25 mouse cellular contexts compared by ENCODE assay signal in the genomic region with DNA sequence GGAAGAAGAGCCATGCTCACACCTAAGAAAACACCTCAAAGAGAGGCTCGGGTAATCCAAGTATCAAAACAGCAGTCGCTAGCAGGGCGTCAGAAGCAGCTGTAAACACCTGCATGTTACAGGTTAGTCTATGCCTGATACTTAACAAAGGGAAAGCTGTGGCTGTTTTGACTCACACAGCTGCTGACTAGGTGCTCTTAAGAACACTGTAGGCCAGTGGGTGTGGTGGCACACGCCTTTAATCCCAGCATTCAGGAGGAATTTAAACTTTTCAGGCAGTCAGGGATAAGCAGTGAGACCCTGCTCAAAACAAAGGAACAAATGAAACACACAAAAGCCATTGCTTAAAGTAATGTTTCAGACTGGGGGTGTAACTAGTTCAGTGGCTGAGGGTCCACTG. TPM values are rescaled to one million over a fixed set of nuclear protein-coding genes. Genes with fewer than 3 reads are reported as not detected.
A peak's percentile ranks its signal among the peaks of the same experiment; 100 is the strongest.
DNase-seq lines count a peak whose midpoint lies in the region; ATAC-seq and TF ChIP-seq lines count a peak whose summit lies in the region.
"Had no signal": no experiment of that assay in that cellular context is flagged by ENCODE, and none has a peak within 500 bp of the region (broad histone marks: within the 10 kb centered on the region; RNA-seq: fewer than 3 reads in every experiment).

No protein-coding gene starts in this region.

- H3K4me2 ChIP-seq in kidney, embryonic 14.5 days (replicated peaks; ENCODE audit: low read depth, low read length): no peak overlapping the region
- H3K4me2 ChIP-seq in midbrain, embryonic 15.5 days: no peak overlapping the region
- H3K4me2 ChIP-seq: embryonic facial prominence, embryonic 13.5 days; forebrain, embryonic 13.5 days; forebrain, embryonic 15.5 days had no signal

- ATAC-seq in kidney, embryonic 14.5 days (ENCODE audit: low FRiP score, low TSS enrichment): no peak
- ATAC-seq in midbrain, embryonic 15.5 days (replicated peaks): no peak
- ATAC-seq: forebrain, embryonic 13.5 days; forebrain, embryonic 15.5 days; forebrain, postnatal 0 days had no signal

- H3K9ac ChIP-seq in kidney, embryonic 14.5 days (ENCODE audit: low read depth, low read length): 0 out of 2 replicates have a peak overlapping the region, but pooled peaks have one; percentile 18
- H3K9ac ChIP-seq in ES-E14 (ENCODE audit: insufficient read depth, low read depth, low read length, poor library complexity, severe bottlenecking): no peak overlapping the region
- no peak overlapping the region for H3K9ac ChIP-seq in midbrain, embryonic 15.5 days
- H3K9ac ChIP-seq: embryonic facial prominence, embryonic 13.5 days; forebrain, embryonic 13.5 days; forebrain, embryonic 15.5 days; forebrain, postnatal 0 days had no signal

- WGBS in kidney, embryonic 14.5 days: 34% methylated on average over 4 of the region's 4 CpGs
- 36% methylated on average over 4 of the region's 4 CpGs for WGBS in midbrain, embryonic 15.5 days

- in situ Hi-C loops in ES-E14 (cut with MboI; ENCODE audit: low sequenced_read_pairs in 2 of 2, unreplicated experiment in 2 of 2): no loop called here

- no peak overlapping the region for H3K4me3 ChIP-seq in kidney, embryonic 14.5 days (ENCODE audit: low read length)
- H3K4me3 ChIP-seq in ES-E14 (ENCODE audit: insufficient read depth in 1 of 2, low read depth in 1 of 2, low read length in 2 of 2, poor library complexity in 1 of 2, severe bottlenecking in 1 of 2): no peak overlapping the region
- H3K4me3 ChIP-seq in midbrain, embryonic 15.5 days: no peak overlapping the region
- H3K4me3 ChIP-seq: embryonic facial prominence, embryonic 13.5 days; forebrain, embryonic 13.5 days; forebrain, embryonic 15.5 days had no signal

- no peak for DNase-seq in kidney, postnatal 10 days
- DNase-seq in ES-CJ7 (ENCODE audit: low read depth, low spot score) (peak; percentile 73), ES-E14 (ENCODE audit: low read depth, low spot score) (peak; percentile 36), ZHBTc4 (ENCODE audit: low read depth, low spot score) (peak; percentile 79)
- no peak for DNase-seq in cerebellum, postnatal 36 days
- no peak for DNase-seq in right cerebral cortex, adult 2 months (ENCODE audit: low spot score in 2 of 2)
- DNase-seq: adrenal gland, adult 2 months; adrenal gland, postnatal 10 days; adrenal gland, postnatal 25 days; cerebellum, adult 11 months; cerebellum, adult 18-20 months; cerebellum, adult 8-10 months; cerebellum, adult 9-11 months; cerebellum, postnatal 14 days; forebrain, postnatal 0 days had no signal

- H3K4me1 ChIP-seq in kidney, embryonic 14.5 days (ENCODE audit: control insufficient read depth, insufficient read depth, low read length): peaks cover 14% of the 10 kb centered on the region
- H3K4me1 ChIP-seq in ES-E14 (ENCODE audit: control insufficient read depth in 2 of 2, insufficient read depth in 2 of 2, low read length in 2 of 2, poor library complexity in 1 of 2): peaks cover 0 to 9% of the 10 kb centered on the region in 2 experiments; a peak in 2 of 4 replicates
- no peaks in the 10 kb centered on the region for H3K4me1 ChIP-seq in midbrain, embryonic 15.5 days
- H3K4me1 ChIP-seq: forebrain, embryonic 13.5 days; forebrain, embryonic 15.5 days had no signal

- no peaks in the 10 kb centered on the region for H3K36me3 ChIP-seq in kidney, embryonic 14.5 days (ENCODE audit: control insufficient read depth, insufficient read depth, low read length)
- 0 out of 2 replicates have a peak, but pooled peaks cover 2% of the 10 kb centered on the region for H3K36me3 ChIP-seq in ES-E14 (ENCODE audit: control insufficient read depth, insufficient read depth, low read length, poor library complexity, severe bottlenecking)
- H3K36me3 ChIP-seq in midbrain, embryonic 15.5 days (replicated peaks): no peaks in the 10 kb centered on the region
- H3K36me3 ChIP-seq: embryonic facial prominence, embryonic 13.5 days; forebrain, embryonic 15.5 days had no signal

- no peaks in the 10 kb centered on the region for H3K27me3 ChIP-seq in kidney, embryonic 14.5 days (ENCODE audit: control insufficient read depth, insufficient read depth, low read length)
- no peaks in the 10 kb centered on the region for H3K27me3 ChIP-seq in midbrain, embryonic 15.5 days (replicated peaks)
- H3K27me3 ChIP-seq: embryonic facial prominence, embryonic 13.5 days; forebrain, embryonic 13.5 days; forebrain, embryonic 15.5 days had no signal

- H3K9me3 ChIP-seq in kidney, embryonic 14.5 days (ENCODE audit: control insufficient read depth, low read length): no peaks in the 10 kb centered on the region
- H3K9me3 ChIP-seq in ES-E14 (ENCODE audit: control insufficient read depth, insufficient read depth, low read depth, low read length): no peaks in the 10 kb centered on the region
- no peaks in the 10 kb centered on the region for H3K9me3 ChIP-seq in midbrain, embryonic 15.5 days
- H3K9me3 ChIP-seq: embryonic facial prominence, embryonic 13.5 days; forebrain, embryonic 13.5 days; forebrain, embryonic 15.5 days had no signal

- no peak overlapping the region for H3K27ac ChIP-seq in kidney, embryonic 14.5 days (ENCODE audit: low read depth, low read length)
- H3K27ac ChIP-seq in ES-E14 (ENCODE audit: insufficient read depth, low read depth, low read length, poor library complexity, severe bottlenecking): no peak overlapping the region
- no peak overlapping the region for H3K27ac ChIP-seq in midbrain, embryonic 15.5 days
- H3K27ac ChIP-seq: embryonic facial prominence, embryonic 13.5 days; forebrain, embryonic 13.5 days; forebrain, embryonic 15.5 days had no signal

TF ChIP-seq in ES-E14, 5 proteins besides CTCF, POLR2A, EP300 and RAD21:
- TF ChIP-seq HCFC1 (IDR thresholded peaks at IDR 0.05; ENCODE audit: borderline replicate concordance, insufficient read depth, low read length): no peak
- TF ChIP-seq ZC3H11A (IDR thresholded peaks at IDR 0.05; ENCODE audit: borderline replicate concordance, low read depth, low read length): no peak
- TF ChIP-seq CHD2 (IDR thresholded peaks at IDR 0.05; ENCODE audit: low read depth, low read length): no peak
- TF ChIP-seq MAFK (IDR thresholded peaks at IDR 0.05; ENCODE audit: insufficient read depth, low read depth, low read length): no peak
- TF ChIP-seq ZNF384 (IDR thresholded peaks at IDR 0.05; ENCODE audit: low read depth, low read length): no peak

RNA-seq across cellular contexts. Expression of gene Tmem213, which starts 25.9 kb away (rescaled TPM):
- polyA plus RNA-seq in kidney, embryonic 14.5 days (2014; fragmentation: Nextera tagmentation; extraction: Ambion mirVana): 19.9 and 22.2 TPM in 2 replicates
- 1.0 TPM in 1 of 2 replicates, not detected in the other for total RNA-seq in ES-E14 (2012; rRNA removed)
- not detected in 2 replicates for polyA plus RNA-seq in midbrain, embryonic 15.5 days (2015; fragmentation: Nextera tagmentation; extraction: Ambion mirVana)
- total RNA-seq: adrenal gland, adult 2 months; adrenal gland, postnatal 10 days; adrenal gland, postnatal 25 days; forebrain, postnatal 0 days; MEL had no signal
- polyA plus RNA-seq: adrenal gland, adult 2 months; C2C12; cortical plate, adult 2 months; embryonic facial prominence, embryonic 11.5 days; forebrain, embryonic 11.5 days; forebrain, embryonic 13.5 days; forebrain, embryonic 15.5 days; forebrain, postnatal 0 days had no signal

RNA-seq across cellular contexts. Expression of gene Svopl, which starts 36.4 kb away (rescaled TPM):
- 10.2 and 17.8 TPM in 2 replicates for polyA plus RNA-seq in kidney, embryonic 14.5 days (2014; fragmentation: Nextera tagmentation; extraction: Ambion mirVana)
- total RNA-seq in ES-E14 (2012; rRNA removed): 0.18 and 0.21 TPM in 2 replicates
- 0.97 and 0.98 TPM in 2 replicates for polyA plus RNA-seq in midbrain, embryonic 15.5 days (2015; fragmentation: Nextera tagmentation; extraction: Ambion mirVana)
- total RNA-seq: forebrain, postnatal 0 days; MEL had no signal
- polyA plus RNA-seq: cortical plate, adult 2 months had no signal

RNA-seq across cellular contexts. Expression of gene Atp6v0a4, which starts 41.2 kb away (rescaled TPM):
- 2.6 and 3.0 TPM in 2 replicates for polyA plus RNA-seq in kidney, embryonic 14.5 days (2014; fragmentation: Nextera tagmentation; extraction: Ambion mirVana)
- total RNA-seq in ES-E14 (2012; rRNA removed): 2.7 and 6.3 TPM in 2 replicates
- 0.24 and 0.25 TPM in 2 replicates for polyA plus RNA-seq in midbrain, embryonic 15.5 days (2015; fragmentation: Nextera tagmentation; extraction: Ambion mirVana)
- polyA plus RNA-seq: embryonic facial prominence, embryonic 11.5 days; forebrain, embryonic 11.5 days had no signal

Comparison
In these comparisons a context has a peak if more than half of its experiments do, and no peak if none do; other contexts are left out.
1. DNase-seq: peak in ES-CJ7 (single experiment), ES-E14 (single experiment) and ZHBTc4 (single experiment); none in kidney, postnatal 10 days (single experiment), cerebellum, postnatal 36 days (0 of 2) and right cerebral cortex, adult 2 months (0 of 2).
2. RNA of gene Tmem213, which starts 25.9 kb away (polyA plus RNA-seq): 19.9 to 22.2 TPM in kidney, embryonic 14.5 days; not detected in midbrain, embryonic 15.5 days; every median in the first group is over 10 times any median in the second.